Mouse (Mus musculus) heart, adult 2 months (tissue): ENCODE measurements around the gene Arhgap30.

Experiments
- CTCF ChIP-seq: fragments of 200-600 bp; IDR thresholded peaks from 2 replicates; pipeline ENCODE4 v1.8.1; 2022; ENCODE audit warnings: antibody characterized with exemption, mild to moderate bottlenecking, moderate library complexity
- POLR2A ChIP-seq: fragments of 200-500 bp; IDR thresholded peaks from 2 replicates; pipeline ENCODE4 v1.6.1; 2011; ENCODE audit warnings: mild to moderate bottlenecking, low read depth, low read length, control low read depth; ENCODE audit not compliant: insufficient read depth

DNA sequence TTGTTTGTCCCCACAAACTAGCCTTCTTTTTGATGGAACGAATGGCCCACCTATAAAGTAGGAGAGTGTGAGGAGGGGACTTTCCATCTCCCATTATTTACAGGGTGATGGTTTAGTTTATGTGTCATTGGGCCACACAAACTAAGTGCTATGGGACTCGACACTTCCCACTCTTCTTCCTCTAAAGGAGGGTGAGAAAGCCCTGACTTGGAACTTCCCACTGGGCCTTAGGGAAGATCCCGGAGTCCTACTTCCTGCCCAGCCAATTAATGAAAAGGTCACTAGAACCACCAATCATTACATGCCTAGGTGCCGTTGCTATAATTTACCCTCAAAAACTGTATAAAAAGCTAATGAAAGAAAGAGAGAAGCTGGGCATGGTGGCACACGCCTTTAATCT lies 43.4 kb downstream of the Arhgap30 start:
- TF ChIP-seq POLR2A (no peak), CTCF (no peak)
